Mouse (Mus musculus) embryonic facial prominence, embryonic 15.5 days (tissue): Measurements from ENCODE around the gene Csrnp3. TPM values are rescaled to one million over a fixed set of nuclear protein-coding genes. Genes with fewer than 3 reads are reported as not detected.
A peak's percentile ranks its signal among the peaks of the same experiment; 100 is the strongest.

Experiments used
- ATAC-seq: fragments of 200-750 bp; cut with Nextera tagmentation; 2 replicates; pipeline ENCODE4 v1.8.0; 2017; ENCODE audit warnings: low read depth, moderate TSS enrichment; ENCODE audit not compliant: insufficient number of reproducible peaks, low FRiP score, low TSS enrichment
- H3K27ac ChIP-seq: fragments of 300-500 bp; sonication (generic); replicated peaks from 2 replicates; pipeline ENCODE4 v1.5.1; 2015; ENCODE audit warnings: mild to moderate bottlenecking, inconsistent platforms
- H3K27me3 ChIP-seq: fragments of 300-500 bp; sonication (generic); 2 replicates; pipeline ENCODE4 v1.6.1; 2015; ENCODE audit warnings: inconsistent platforms
- H3K36me3 ChIP-seq: fragments of 300-500 bp; sonication (generic); 2 replicates; pipeline ENCODE4 v1.6.1; 2015; ENCODE audit warnings: mild to moderate bottlenecking, inconsistent platforms
- H3K4me1 ChIP-seq: fragments of 300-500 bp; sonication (generic); 2 replicates; pipeline ENCODE4 v1.6.1; 2015; ENCODE audit warnings: inconsistent platforms
- H3K4me2 ChIP-seq: fragments of 300-500 bp; sonication (generic); replicated peaks from 2 replicates; pipeline ENCODE4 v1.6.1; 2015; ENCODE audit warnings: mild to moderate bottlenecking, inconsistent platforms
- H3K4me3 ChIP-seq: fragments of 300-500 bp; sonication (generic); replicated peaks from 2 replicates; pipeline ENCODE4 v1.5.1; 2015; ENCODE audit warnings: mild to moderate bottlenecking, inconsistent platforms
- H3K9ac ChIP-seq: fragments of 300-500 bp; sonication (generic); 2 replicates; pipeline ENCODE4 v1.6.1; 2015; ENCODE audit warnings: inconsistent platforms
- H3K9me3 ChIP-seq: fragments of 300-500 bp; sonication (generic); replicated peaks from 2 replicates; pipeline ENCODE4 v1.6.1; 2016; ENCODE audit warnings: inconsistent platforms
- WGBS: fragments of 180-500 bp; shearing (Covaris S2); methylation state at CpG from one replicate; pipeline ENCODE4 v1.1.7; 2015; 5-methylcytosine and 5-hydroxymethylcytosine counted together
- polyA plus RNA-seq: library from polyadenylated mRNA; unstranded; fragments of >200 nt; fragmentation: Nextera tagmentation; extraction: Ambion mirVana; gene quantifications from 2 replicates; pipeline ENCODE4 v1.2.1, GENCODE M21; 2015

The Csrnp3 gene
- polyA plus RNA-seq, 1 experiment from 2014 or later = 1.6 TPM

GRCm38 (mm10) chr2:65955804-65956203, 110.2 kb downstream of the Csrnp3 start:
- no peak overlapping the region for H3K4me3 ChIP-seq

GRCm38 (mm10) chr2:65956727-65957126, 111.2 kb downstream of the Csrnp3 start:
- Histone ChIP-seq H3K27me3 (no peaks in the 10 kb centered on the region), H3K9me3 (no peaks in the 10 kb centered on the region), H3K4me2 (no peak overlapping the region), H3K9ac (no peak overlapping the region), H3K36me3 (no peaks in the 10 kb centered on the region), H3K4me3 (no peak overlapping the region), H3K4me1 (no peaks in the 10 kb centered on the region), H3K27ac (no peak overlapping the region)
- no peak for ATAC-seq
- 81% methylated on average over 9 of the region's 9 CpGs for WGBS

More at GRCm38 (mm10) chr2:65955804-65956203, 110.2 kb downstream of the Csrnp3 start:
- H3K27me3 ChIP-seq = no peaks in the 10 kb centered on the region
- 87% methylated on average over 1 of the region's 1 CpGs for WGBS
- no peaks in the 10 kb centered on the region for H3K36me3 ChIP-seq
- ATAC-seq = no peak
- H3K9ac ChIP-seq = no peak overlapping the region
- H3K9me3 ChIP-seq = no peaks in the 10 kb centered on the region
- H3K27ac ChIP-seq = no peak overlapping the region
- no peaks in the 10 kb centered on the region for H3K4me1 ChIP-seq
- no peak overlapping the region for H3K4me2 ChIP-seq

- 70% methylated on average over 4 of the region's 4 CpGs for WGBS
Observed at GRCm38 (mm10) chr2:65963420-65963819, 117.9 kb downstream of the Csrnp3 start.

GRCm38 (mm10) chr2:65968810-65969209, 123.2 kb downstream of the Csrnp3 start:
- ATAC-seq = no peak
- Histone ChIP-seq H3K9ac (no peak overlapping the region), H3K27me3 (no peaks in the 10 kb centered on the region), H3K27ac (no peak overlapping the region), H3K4me3 (no peak overlapping the region), H3K36me3 (no peaks in the 10 kb centered on the region), H3K4me1 (no peaks in the 10 kb centered on the region), H3K4me2 (no peak overlapping the region), H3K9me3 (no peaks in the 10 kb centered on the region)
- 75% methylated on average over 4 of the region's 4 CpGs for WGBS

More at GRCm38 (mm10) chr2:65963420-65963819, 117.9 kb downstream of the Csrnp3 start:
- Histone ChIP-seq H3K9me3 (no peaks in the 10 kb centered on the region), H3K4me3 (no peak overlapping the region), H3K9ac (no peak overlapping the region), H3K4me2 (no peak overlapping the region), H3K36me3 (no peaks in the 10 kb centered on the region), H3K27me3 (no peaks in the 10 kb centered on the region), H3K27ac (no peak overlapping the region), H3K4me1 (no peaks in the 10 kb centered on the region)
- no peak for ATAC-seq

- 73% methylated on average over 4 of the region's 4 CpGs for WGBS
- no peak overlapping the region for H3K4me3 ChIP-seq
Observed at GRCm38 (mm10) chr2:65973907-65974306, 128.3 kb downstream of the Csrnp3 start.

GRCm38 (mm10) chr2:65975383-65975782, 129.8 kb downstream of the Csrnp3 start:
- Histone ChIP-seq H3K4me2 (no peak overlapping the region), H3K9ac (no peak overlapping the region), H3K36me3 (no peaks in the 10 kb centered on the region), H3K9me3 (no peaks in the 10 kb centered on the region), H3K4me3 (no peak overlapping the region), H3K27me3 (no peaks in the 10 kb centered on the region), H3K4me1 (peaks cover 7% of the 10 kb centered on the region; the same call in 1 of the 2 replicates), H3K27ac (no peak overlapping the region)
- 39% methylated on average over 5 of the region's 5 CpGs for WGBS
- no peak for ATAC-seq

More at GRCm38 (mm10) chr2:65973907-65974306, 128.3 kb downstream of the Csrnp3 start:
- Histone ChIP-seq H3K36me3 (no peaks in the 10 kb centered on the region), H3K4me2 (no peak overlapping the region), H3K27ac (no peak overlapping the region), H3K9ac (no peak overlapping the region), H3K27me3 (no peaks in the 10 kb centered on the region), H3K9me3 (no peaks in the 10 kb centered on the region), H3K4me1 (no peaks in the 10 kb centered on the region)
- no peak for ATAC-seq

- H3K4me3 ChIP-seq = no peak overlapping the region
- no peaks in the 10 kb centered on the region for H3K9me3 ChIP-seq
- 0 out of 2 replicates have a peak overlapping the region, but pooled peaks have one; percentile 10 for H3K4me2 ChIP-seq
- ATAC-seq = peak; percentile 51; the same call in 1 of the 2 replicates
- no peak overlapping the region for H3K9ac ChIP-seq
- H3K36me3 ChIP-seq = no peaks in the 10 kb centered on the region
- H3K27me3 ChIP-seq = no peaks in the 10 kb centered on the region
- 54% methylated on average over 17 of the region's 17 CpGs for WGBS
- H3K4me1 ChIP-seq = peaks cover 7% of the 10 kb centered on the region; the same call in 1 of the 2 replicates
- H3K27ac ChIP-seq = no peak overlapping the region
Observed at GRCm38 (mm10) chr2:65979338-65980053, 133.9 kb downstream of the Csrnp3 start.

- Histone ChIP-seq H3K4me2 (no peak overlapping the region), H3K9ac (no peak overlapping the region), H3K4me3 (no peak overlapping the region)
Observed at GRCm38 (mm10) chr2:65981470-65981869, 135.9 kb downstream of the Csrnp3 start.

GRCm38 (mm10) chr2:65981965-65982364, 136.4 kb downstream of the Csrnp3 start:
- Histone ChIP-seq H3K9ac (no peak overlapping the region), H3K9me3 (no peaks in the 10 kb centered on the region), H3K27me3 (no peaks in the 10 kb centered on the region), H3K4me2 (no peak overlapping the region), H3K36me3 (no peaks in the 10 kb centered on the region), H3K27ac (no peak overlapping the region), H3K4me3 (no peak overlapping the region), H3K4me1 (peaks cover 7% of the 10 kb centered on the region; the same call in 1 of the 2 replicates)
- no peak for ATAC-seq
- WGBS = 62% methylated on average over 4 of the region's 4 CpGs

More at GRCm38 (mm10) chr2:65981470-65981869, 135.9 kb downstream of the Csrnp3 start:
- no peaks in the 10 kb centered on the region for H3K27me3 ChIP-seq
- no peak overlapping the region for H3K27ac ChIP-seq
- ATAC-seq = no peak
- 86% methylated on average over 6 of the region's 6 CpGs for WGBS
- peaks cover 7% of the 10 kb centered on the region; the same call in 1 of the 2 replicates for H3K4me1 ChIP-seq
- no peaks in the 10 kb centered on the region for H3K9me3 ChIP-seq
- no peaks in the 10 kb centered on the region for H3K36me3 ChIP-seq

GRCm38 (mm10) chr2:65985706-65986105, 140.1 kb downstream of the Csrnp3 start:
- Histone ChIP-seq H3K9ac (no peak overlapping the region), H3K27ac (no peak overlapping the region), H3K4me3 (no peak overlapping the region), H3K36me3 (no peaks in the 10 kb centered on the region), H3K4me2 (no peak overlapping the region), H3K9me3 (no peaks in the 10 kb centered on the region), H3K4me1 (no peaks in the 10 kb centered on the region), H3K27me3 (no peaks in the 10 kb centered on the region)
- 82% methylated on average over 4 of the region's 4 CpGs for WGBS
- ATAC-seq = no peak

- H3K4me2 ChIP-seq = no peak overlapping the region
- ATAC-seq = no peak
- no peaks in the 10 kb centered on the region for H3K36me3 ChIP-seq
- 36% methylated on average over 6 of the region's 6 CpGs for WGBS
- H3K9me3 ChIP-seq = no peaks in the 10 kb centered on the region
- no peak overlapping the region for H3K9ac ChIP-seq
- H3K4me3 ChIP-seq = no peak overlapping the region
- H3K4me1 ChIP-seq = no peaks in the 10 kb centered on the region
- no peaks in the 10 kb centered on the region for H3K27me3 ChIP-seq
- no peak overlapping the region for H3K27ac ChIP-seq
Observed at GRCm38 (mm10) chr2:65987069-65987468, 141.5 kb downstream of the Csrnp3 start.

- H3K36me3 ChIP-seq = no peaks in the 10 kb centered on the region
- no peaks in the 10 kb centered on the region for H3K9me3 ChIP-seq
- no peak overlapping the region for H3K4me3 ChIP-seq
- no peak overlapping the region for H3K27ac ChIP-seq
- H3K27me3 ChIP-seq = no peaks in the 10 kb centered on the region
- H3K4me1 ChIP-seq = no peaks in the 10 kb centered on the region
- H3K4me2 ChIP-seq = no peak overlapping the region
- no peak for ATAC-seq
- 60% methylated on average over 3 of the region's 3 CpGs for WGBS
- H3K9ac ChIP-seq = no peak overlapping the region
Observed at GRCm38 (mm10) chr2:65987588-65987987, 142.0 kb downstream of the Csrnp3 start.
